Mouse (Mus musculus) forebrain, embryonic 10.5 days (tissue): ENCODE measurements around the gene Nefh. TPM values are rescaled to one million over a fixed set of nuclear protein-coding genes. Genes with fewer than 3 reads are reported as not detected.

Experiments used
- DNase-seq: peaks from one replicate; pipeline ENCODE4 v3.0.0-alpha.2; 2017; ENCODE audit warnings: low spot score; ENCODE audit errors: extremely low spot score
- H3K27ac ChIP-seq: fragments of 300-500 bp; sonication (generic); 2 replicates; pipeline ENCODE4 v1.5.1; 2016; ENCODE audit warnings: mild to moderate bottlenecking
- H3K27me3 ChIP-seq: fragments of 300-500 bp; sonication (generic); 2 replicates; pipeline ENCODE4 v1.6.1; 2016; ENCODE audit warnings: mild to moderate bottlenecking; ENCODE audit not compliant: poor library complexity, severe bottlenecking
- H3K36me3 ChIP-seq: fragments of 300-500 bp; sonication (generic); replicated peaks from 2 replicates; pipeline ENCODE4 v1.6.1; 2016; ENCODE audit warnings: mild to moderate bottlenecking, moderate library complexity
- H3K4me1 ChIP-seq: fragments of 300-500 bp; sonication (generic); 2 replicates; pipeline ENCODE4 v1.6.1; 2016
- H3K4me3 ChIP-seq: fragments of 300-500 bp; sonication (generic); 2 replicates; pipeline ENCODE4 v1.5.1; 2016; ENCODE audit warnings: mild to moderate bottlenecking, moderate library complexity
- H3K9me3 ChIP-seq: fragments of 300-500 bp; sonication (generic); 2 replicates; pipeline ENCODE4 v1.6.1; 2016; ENCODE audit warnings: mild to moderate bottlenecking, moderate library complexity
- WGBS: fragments of 180-500 bp; shearing (Covaris S2); methylation state at CpG from one replicate; pipeline ENCODE4 v1.1.7; 2016; 5-methylcytosine and 5-hydroxymethylcytosine counted together
- polyA plus RNA-seq: library from polyadenylated mRNA; unstranded; fragments of >200 nt; fragmentation: Nextera tagmentation; extraction: Ambion mirVana; gene quantifications from 2 replicates; pipeline ENCODE4 v1.2.1, GENCODE M21; 2016

Gene Nefh
- polyA plus RNA-seq, 1 experiment from 2014 or later: 0.11 TPM

DNA sequence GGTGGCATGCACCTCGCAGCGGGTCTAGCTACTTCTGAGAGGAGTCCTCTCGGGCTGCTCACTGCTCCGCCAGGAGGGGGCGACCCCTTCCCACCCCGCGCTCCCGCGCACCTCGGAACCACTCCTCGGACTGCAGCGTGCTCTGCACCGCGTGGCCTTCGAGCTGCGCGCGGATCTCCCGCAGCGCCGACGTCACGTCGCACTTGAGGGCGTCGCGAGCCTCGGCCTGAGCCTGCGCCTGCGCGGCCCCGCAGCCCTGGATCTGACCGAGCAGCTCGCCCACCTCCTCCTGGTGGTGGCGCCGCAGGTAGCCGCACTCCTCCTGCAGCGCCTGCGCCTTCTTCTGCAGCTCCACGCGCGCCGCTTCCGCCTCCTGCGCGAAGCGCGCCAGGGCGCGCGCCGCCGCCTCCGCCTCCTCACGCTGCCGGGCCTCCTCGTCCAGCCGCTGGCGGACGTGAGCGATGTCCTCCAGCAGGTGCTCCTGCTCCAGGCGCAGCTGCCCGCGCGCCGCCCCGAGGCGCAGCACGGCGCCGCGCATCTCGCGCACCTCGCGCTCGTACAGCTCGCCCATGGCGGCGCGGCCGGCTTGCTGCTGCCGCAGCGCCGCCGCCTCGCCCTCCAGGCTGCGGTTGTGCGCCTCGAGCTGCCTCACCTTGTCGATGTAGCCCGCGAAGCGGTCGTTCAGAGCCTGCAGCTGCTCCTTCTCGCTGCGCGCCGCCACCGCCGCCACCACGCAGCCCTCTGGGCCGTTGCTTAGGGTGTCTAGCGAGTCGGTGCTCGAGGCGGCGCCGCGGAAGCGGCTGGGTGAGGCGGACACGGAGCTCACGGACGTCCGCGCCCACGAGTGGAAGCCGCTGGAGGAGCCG is 684 bp downstream of the Nefh start:
- peaks cover 90% of the 10 kb centered on the region for H3K27me3 ChIP-seq
- DNase-seq: peak; percentile 42
- WGBS: under 1% methylated on average over 120 of the region's 120 CpGs
- H3K36me3 ChIP-seq: no peaks in the 10 kb centered on the region
- H3K4me1 ChIP-seq: peaks cover 20% of the 10 kb centered on the region
- no peaks in the 10 kb centered on the region for H3K9me3 ChIP-seq
- peak overlapping the region; percentile 58 for H3K4me3 ChIP-seq
- peak overlapping the region; percentile 49 for H3K27ac ChIP-seq

DNA sequence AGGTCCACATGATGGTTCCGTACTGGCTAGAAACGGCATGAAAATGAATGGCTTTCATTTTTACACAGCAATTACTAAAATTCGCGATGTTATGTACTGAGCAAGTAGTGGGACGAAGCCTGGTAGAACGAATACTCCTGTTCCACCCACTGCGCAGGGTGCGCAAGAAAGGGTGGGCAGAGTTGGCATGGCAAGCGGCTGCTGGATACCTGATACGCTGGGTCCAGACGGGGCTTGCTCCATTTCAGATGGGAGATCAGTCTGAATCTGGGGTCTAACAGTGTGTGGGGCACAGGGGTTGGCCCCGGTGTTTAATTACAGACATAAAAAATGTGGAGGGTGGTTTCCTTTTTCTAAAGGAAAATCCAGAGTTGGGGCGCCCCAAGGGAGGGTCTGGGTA is 1.3 kb downstream of the Nefh start:
- no peaks in the 10 kb centered on the region for H3K36me3 ChIP-seq
- no peak for DNase-seq
- H3K27me3 ChIP-seq: peaks cover 83% of the 10 kb centered on the region
- whole genome bisulfite sequencing: 42% methylated on average over 13 of the region's 13 CpGs
- H3K4me1 ChIP-seq: peaks cover 20% of the 10 kb centered on the region
- H3K27ac ChIP-seq: no peak overlapping the region
- peak overlapping the region; percentile 58 for H3K4me3 ChIP-seq
- H3K9me3 ChIP-seq: no peaks in the 10 kb centered on the region

DNA sequence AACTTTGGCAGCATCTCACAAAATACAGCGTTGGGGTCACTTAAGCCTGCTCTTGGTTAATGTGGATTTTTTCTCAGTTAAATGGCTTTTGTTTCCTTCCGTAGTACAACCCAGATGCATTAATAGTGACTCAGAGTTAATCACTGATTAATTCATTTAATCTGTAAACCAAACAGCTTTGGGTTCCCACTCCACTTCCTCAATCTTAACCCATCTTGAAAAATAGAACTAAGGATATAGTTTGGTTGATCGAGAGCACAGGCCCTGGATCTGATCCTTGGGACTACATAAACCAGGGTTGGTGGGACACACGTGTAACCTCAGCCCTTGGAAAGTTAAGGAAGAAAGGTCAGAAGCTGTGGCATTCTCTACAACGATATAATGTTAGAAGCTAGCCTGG is 11.6 kb downstream of the Nefh start:
- no peak overlapping the region for H3K27ac ChIP-seq
- WGBS: 85% methylated on average over 5 of the region's 5 CpGs
- no peaks in the 10 kb centered on the region for H3K9me3 ChIP-seq
- H3K36me3 ChIP-seq: 0 out of 2 replicates have a peak, but pooled peaks cover 4% of the 10 kb centered on the region
- H3K4me1 ChIP-seq: peaks cover 5% of the 10 kb centered on the region; the same call in 1 of the 2 replicates
- H3K27me3 ChIP-seq: no peaks in the 10 kb centered on the region
- DNase-seq: no peak
- H3K4me3 ChIP-seq: no peak overlapping the region

DNA sequence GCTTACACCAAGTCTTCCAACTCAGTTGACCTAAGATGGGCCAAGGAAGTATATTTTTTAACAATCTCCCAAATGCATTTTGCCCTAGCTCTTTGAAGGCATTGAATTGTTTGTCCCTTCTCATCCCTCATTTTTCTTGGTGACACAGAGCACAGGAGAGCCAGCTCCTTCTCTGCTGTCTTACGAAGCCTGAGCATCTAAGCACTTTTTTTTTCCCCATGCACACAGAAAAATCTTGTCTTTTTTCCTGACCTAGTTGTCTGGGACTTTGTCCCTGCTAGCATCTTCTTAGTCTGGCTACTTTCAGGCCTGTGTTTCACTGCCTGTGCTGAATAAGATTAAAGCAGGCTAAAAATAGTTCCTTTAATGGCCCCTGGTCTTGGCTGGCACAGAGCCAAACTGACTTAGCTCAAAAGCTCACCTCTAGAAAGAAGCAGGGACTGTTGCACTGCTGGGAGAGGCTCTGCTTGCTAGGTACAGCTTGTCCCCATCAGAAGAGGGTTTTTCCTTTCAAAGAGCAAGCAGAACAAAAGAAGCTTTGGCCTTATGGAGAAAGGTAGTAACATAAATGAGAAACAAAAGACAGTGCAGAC is 16.8 kb downstream of the Nefh start:
- H3K27me3 ChIP-seq: no peaks in the 10 kb centered on the region
- peaks cover 51% of the 10 kb centered on the region for H3K36me3 ChIP-seq
- 92% methylated on average over 1 of the region's 1 CpGs for WGBS
- H3K27ac ChIP-seq: no peak overlapping the region
- DNase-seq: no peak
- H3K4me3 ChIP-seq: no peak overlapping the region
- H3K4me1 ChIP-seq: peaks cover 13% of the 10 kb centered on the region; the same call in 1 of the 2 replicates
- no peaks in the 10 kb centered on the region for H3K9me3 ChIP-seq

DNA sequence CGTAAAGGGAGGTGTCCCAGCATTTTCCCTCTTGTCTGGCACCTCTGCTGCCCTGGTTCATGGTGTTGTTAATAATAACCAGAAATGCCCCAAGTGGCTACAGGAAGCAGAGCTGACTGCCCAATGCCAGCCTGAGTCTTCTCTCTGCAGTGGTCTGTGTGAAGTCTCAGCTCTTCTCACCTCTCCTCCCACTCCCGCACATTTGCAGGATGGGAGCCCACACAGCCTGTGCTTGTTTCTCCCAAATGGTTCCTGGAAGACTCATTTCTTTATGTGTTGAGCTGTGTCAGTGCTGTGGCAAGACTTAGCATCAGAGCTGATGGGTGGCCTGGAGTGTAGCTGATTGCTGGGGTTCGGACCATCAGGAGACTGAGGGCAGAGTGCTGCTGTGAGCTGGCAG is 20.6 kb downstream of the Nefh start:
- no peak overlapping the region for H3K4me3 ChIP-seq
- H3K36me3 ChIP-seq: peaks cover 90% of the 10 kb centered on the region
- H3K27ac ChIP-seq: no peak overlapping the region
- H3K4me1 ChIP-seq: peaks cover 13% of the 10 kb centered on the region; the same call in 1 of the 2 replicates
- WGBS: 96% methylated on average over 3 of the region's 3 CpGs
- no peak for DNase-seq
- H3K9me3 ChIP-seq: no peaks in the 10 kb centered on the region
- no peaks in the 10 kb centered on the region for H3K27me3 ChIP-seq

DNA sequence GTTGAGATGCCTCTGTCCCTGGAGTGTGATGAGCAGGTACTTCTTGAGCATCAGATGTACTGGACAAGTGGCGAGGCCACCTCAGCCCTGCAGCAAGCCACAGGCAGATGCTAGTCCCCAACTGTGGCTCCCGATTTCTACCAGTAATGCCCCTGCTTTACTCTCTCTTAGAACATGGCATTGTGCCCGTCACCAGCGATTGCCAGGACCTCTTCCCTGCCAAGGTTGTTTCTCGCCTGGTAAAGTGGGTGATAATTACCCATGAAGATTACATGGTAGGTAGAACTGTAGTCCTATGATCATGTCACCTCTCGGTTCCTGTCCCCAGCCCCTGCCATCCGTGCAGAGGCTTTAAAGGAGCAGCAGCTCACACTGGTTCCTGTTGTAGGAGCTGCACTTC is 26.1 kb downstream of the Nefh start:
- H3K4me1 ChIP-seq: no peaks in the 10 kb centered on the region
- no peaks in the 10 kb centered on the region for H3K27me3 ChIP-seq
- H3K4me3 ChIP-seq: no peak overlapping the region
- no peak overlapping the region for H3K27ac ChIP-seq
- H3K36me3 ChIP-seq: peaks cover 100% of the 10 kb centered on the region
- 90% methylated on average over 7 of the region's 7 CpGs for WGBS
- no peaks in the 10 kb centered on the region for H3K9me3 ChIP-seq
- DNase-seq: no peak

DNA sequence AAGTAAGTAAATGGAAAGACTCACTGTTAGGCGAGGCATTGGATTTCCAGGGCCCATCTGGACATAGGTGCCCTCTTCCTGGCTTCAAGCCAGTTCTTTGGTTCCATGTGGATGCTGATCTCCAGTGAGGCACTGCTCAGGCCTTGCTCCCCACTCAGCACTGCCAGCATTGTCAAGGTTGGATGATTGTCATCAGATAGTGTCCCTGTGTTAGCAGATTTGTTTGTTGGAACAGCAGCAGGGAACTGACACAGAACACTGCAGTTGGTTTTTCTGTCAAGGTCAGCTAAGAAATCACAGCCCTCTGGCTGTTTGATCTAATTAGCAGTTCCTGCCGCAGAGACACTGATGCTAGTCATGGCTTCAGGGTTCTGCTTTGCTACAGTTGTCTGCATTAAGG is 26.6 kb downstream of the Nefh start:
- H3K27me3 ChIP-seq: no peaks in the 10 kb centered on the region
- H3K36me3 ChIP-seq: peaks cover 100% of the 10 kb centered on the region
- H3K9me3 ChIP-seq: no peaks in the 10 kb centered on the region
- no peak for DNase-seq
- no peaks in the 10 kb centered on the region for H3K4me1 ChIP-seq
- H3K27ac ChIP-seq: no peak overlapping the region
- 86% methylated on average over 2 of the region's 2 CpGs for WGBS
- no peak overlapping the region for H3K4me3 ChIP-seq

DNA sequence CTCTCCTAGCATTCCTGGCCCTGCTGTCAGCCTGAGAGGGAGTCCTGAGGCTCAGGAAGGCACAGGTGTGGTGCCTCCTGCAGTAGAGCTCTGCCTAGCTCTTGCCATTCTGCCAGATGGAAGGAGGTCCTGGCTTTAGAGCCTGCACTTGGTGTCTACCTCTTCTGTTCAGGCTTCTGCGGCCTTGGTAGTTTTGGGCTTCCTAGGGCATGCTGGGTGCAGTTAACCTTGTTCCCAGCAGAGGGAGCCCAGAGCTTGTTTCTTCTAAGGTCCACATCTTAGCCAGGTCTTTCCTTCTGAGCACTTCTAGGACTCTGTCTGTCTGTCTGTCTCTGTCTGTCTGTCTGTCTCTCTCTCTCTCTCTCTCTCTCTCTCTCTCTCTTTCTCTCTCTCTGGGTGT is 31.8 kb downstream of the Nefh start:
- H3K4me3 ChIP-seq: no peak overlapping the region
- no peaks in the 10 kb centered on the region for H3K4me1 ChIP-seq
- 48% methylated on average over 1 of the region's 1 CpGs for WGBS
- H3K27me3 ChIP-seq: no peaks in the 10 kb centered on the region
- H3K27ac ChIP-seq: no peak overlapping the region
- peaks cover 99% of the 10 kb centered on the region for H3K36me3 ChIP-seq
- no peaks in the 10 kb centered on the region for H3K9me3 ChIP-seq
- peak; percentile 54 for DNase-seq

DNA sequence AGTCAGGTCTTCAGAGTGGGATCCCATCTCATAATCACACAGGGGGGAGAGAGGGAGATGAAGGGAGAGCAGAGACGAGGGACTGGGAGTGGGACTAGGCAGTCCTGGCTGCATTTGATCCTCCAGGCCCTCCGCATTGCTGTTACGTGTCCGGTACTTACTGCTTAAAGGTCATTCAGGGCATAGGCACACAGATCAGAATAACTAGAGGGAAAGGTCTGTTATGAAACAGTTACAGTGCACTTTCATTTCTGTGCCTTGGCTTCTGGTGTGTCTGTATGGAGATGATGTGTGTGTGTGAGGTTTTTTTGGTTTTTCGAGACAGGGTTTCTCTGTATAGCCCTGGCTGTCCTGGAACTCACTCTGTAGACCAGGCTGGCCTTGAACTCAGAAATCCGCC is 41.6 kb downstream of the Nefh start:
- DNase-seq: no peak
- H3K9me3 ChIP-seq: no peaks in the 10 kb centered on the region
- WGBS: 93% methylated on average over 6 of the region's 6 CpGs
- H3K4me3 ChIP-seq: no peak overlapping the region
- peaks cover 90% of the 10 kb centered on the region for H3K36me3 ChIP-seq
- H3K4me1 ChIP-seq: no peaks in the 10 kb centered on the region
- no peaks in the 10 kb centered on the region for H3K27me3 ChIP-seq
- H3K27ac ChIP-seq: no peak overlapping the region

DNA sequence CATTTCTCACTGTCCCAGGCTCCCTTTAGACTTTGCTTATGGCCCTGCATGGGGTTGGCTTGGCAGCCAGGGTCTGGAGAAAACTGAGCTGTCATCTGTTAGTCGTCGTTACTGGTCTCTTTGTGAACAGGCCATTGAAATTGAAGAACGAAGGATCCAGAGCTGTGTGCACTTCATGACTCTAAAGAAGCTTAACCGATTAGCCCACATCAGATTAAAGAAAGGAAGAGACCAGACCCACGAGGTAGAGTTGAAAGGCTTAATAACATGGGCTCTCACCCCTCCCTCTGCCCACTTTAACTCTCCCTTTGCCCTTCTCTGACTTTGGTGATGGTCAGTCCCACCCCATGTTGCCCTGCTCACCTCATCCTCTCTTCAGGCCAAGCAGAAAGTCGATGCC is 45.9 kb downstream of the Nefh start:
- WGBS: 79% methylated on average over 6 of the region's 6 CpGs
- Histone ChIP-seq H3K4me3 (no peak overlapping the region), H3K27me3 (no peaks in the 10 kb centered on the region), H3K27ac (no peak overlapping the region), H3K36me3 (peaks cover 89% of the 10 kb centered on the region), H3K4me1 (no peaks in the 10 kb centered on the region), H3K9me3 (no peaks in the 10 kb centered on the region)
- no peak for DNase-seq

DNA sequence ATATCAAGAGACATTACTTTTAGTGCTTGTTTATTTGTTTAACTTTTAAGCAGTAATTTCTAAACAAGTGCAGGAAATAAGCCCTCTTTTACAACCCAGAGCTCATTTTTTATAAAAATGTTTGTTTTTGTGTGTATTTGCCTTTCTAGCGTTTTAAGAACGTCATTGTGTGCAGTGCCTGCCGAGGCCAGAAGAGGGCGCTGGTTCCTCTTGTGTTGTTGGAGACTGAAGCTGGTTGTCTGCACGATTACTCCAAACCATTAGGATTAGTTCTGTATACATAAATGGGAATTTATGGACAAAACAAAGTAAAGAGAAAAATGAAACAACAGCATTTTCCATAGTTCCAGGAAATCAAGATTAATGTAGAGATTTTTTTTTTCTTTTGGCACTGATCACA is 47.4 kb downstream of the Nefh start:
- 72% methylated on average over 5 of the region's 5 CpGs for WGBS
- Histone ChIP-seq H3K36me3 (peaks cover 80% of the 10 kb centered on the region), H3K27me3 (no peaks in the 10 kb centered on the region), H3K4me1 (peaks cover 8% of the 10 kb centered on the region), H3K9me3 (no peaks in the 10 kb centered on the region), H3K27ac (no peak overlapping the region), H3K4me3 (no peak overlapping the region)
- no peak for DNase-seq

DNA sequence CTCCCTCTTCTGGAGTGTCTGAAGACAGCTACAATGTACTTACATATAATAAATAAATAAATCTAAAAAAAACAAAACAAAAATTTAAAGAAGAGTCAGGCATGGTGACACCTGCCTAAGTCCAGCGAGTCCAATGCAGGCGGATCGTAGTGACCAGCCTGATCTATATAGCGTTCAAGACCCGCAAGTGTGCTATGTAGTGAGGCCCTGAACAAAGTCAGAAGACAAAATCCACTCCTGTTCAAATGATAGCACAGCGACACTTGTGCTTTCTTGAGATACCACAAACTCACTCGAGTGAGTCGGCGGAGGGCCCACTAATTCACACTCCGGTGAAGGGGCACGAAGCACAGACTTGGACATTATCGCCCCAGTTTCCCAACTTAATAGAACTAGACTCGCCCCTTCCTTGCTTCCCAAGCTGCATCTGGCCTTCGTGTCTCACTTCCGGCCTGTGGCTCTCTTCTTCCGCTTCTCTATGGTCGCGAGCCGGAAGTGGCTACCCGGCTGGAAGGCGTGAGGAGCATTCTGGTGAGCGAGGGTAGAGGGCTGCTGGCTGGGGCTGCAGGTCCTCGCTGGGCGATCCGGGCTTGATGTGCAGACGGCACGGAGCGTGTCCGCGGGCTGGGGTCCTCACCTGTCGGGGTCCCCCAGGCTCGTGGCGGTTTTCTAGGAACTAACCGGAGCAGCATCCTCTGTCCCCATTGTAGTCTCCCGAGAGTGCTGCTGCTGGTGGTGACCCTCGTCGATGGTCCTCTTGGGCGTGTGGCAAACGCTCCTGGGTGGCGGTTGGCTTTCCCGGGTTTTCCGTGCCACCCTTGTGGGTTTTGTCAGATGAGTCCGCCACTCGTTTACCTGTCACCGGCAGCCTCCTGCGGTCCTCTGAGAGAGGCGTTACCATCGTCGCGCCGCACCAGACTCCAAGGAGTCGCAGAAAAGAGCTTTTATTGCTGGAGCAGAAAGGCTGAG is 52.7 kb downstream of the Nefh start, which contains the start of gene Thoc5:
Gene Thoc5, plus strand, starts transcription at position 473 of the 969 bp plus-strand sequence.
- Histone ChIP-seq H3K9me3 (no peaks in the 10 kb centered on the region), H3K27me3 (no peaks in the 10 kb centered on the region), H3K36me3 (peaks cover 70% of the 10 kb centered on the region), H3K4me1 (peaks cover 8% of the 10 kb centered on the region), H3K27ac (peak within 1 kb of the TSS; percentile 90), H3K4me3 (peak within 1 kb of the TSS; percentile 94)
- DNase-seq: peak; percentile 87
- 3% methylated on average over 52 of the region's 52 CpGs for WGBS
